Mouse (Mus musculus): ENCODE measurements at regions not wholly inside any gene's neighbourhood (a gene's known extent, or its start where the extent isn't known, plus 50 kb on each side); places are given as distances from the start of the nearest gene placed in this dataset.

- DNase-seq = no peak
Measured at GRCm38 (mm10) chr13:39950203-39950602, 411.0 kb downstream of the Ofcc1 start.

GRCm38 (mm10) chr13:39935216-39935615 lies 426.0 kb downstream of the Ofcc1 start:
- DNase-seq = no peak

DNA sequence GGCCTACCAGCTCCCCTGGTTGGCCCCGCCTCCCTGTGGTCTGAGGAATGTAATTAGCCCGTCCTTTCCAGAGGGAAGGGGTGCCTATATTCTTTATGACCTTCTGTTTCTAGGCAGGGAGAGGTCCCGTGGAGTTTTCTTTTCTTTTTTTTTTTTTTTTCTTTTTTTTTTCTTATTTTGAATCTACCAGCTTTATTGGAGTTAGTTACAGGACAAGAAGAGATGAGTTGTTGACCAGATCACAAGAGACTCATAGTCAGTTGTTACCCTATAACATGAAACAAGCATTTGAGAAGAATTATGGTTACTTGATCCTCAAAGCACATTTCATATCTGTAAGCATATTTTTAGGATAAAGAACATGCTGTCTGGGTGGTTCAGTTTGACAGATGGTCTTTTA lies 429.8 kb downstream of the Ofcc1 start:
- no peak for DNase-seq

- no peak for DNase-seq
Measured at GRCm38 (mm10) chr13:39928573-39928972, 432.7 kb downstream of the Ofcc1 start.

GRCm38 (mm10) chr13:39924366-39924765 lies 436.9 kb downstream of the Ofcc1 start:
- DNase-seq = no peak

GRCm38 (mm10) chr13:39923113-39923512 lies 438.1 kb downstream of the Ofcc1 start:
- DNase-seq = peak; percentile 4

GRCm38 (mm10) chr13:39907720-39908119 lies 453.5 kb downstream of the Ofcc1 start:
- DNase-seq = no peak

- no peak for DNase-seq
Measured at GRCm38 (mm10) chr13:39904264-39904663, 457.0 kb downstream of the Ofcc1 start.

DNA sequence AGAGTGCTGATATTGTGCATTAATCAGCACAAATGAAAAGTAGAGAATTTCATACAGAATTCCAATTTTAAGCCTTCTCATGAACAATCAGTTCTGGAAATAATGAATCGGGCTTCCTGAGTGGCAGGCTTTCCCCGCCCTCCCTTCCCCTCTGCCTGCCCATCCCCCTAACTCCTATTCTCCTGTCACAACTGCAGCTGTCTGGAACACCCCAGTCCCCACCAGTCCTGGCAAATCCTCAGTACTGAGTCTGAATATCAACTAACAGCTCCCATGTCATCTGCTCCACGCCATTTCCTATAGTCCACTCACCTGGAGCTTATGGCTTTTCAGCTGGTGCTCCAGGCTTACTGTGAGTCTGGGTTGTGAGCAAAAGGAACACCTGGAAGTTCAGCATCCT lies 457.9 kb downstream of the Ofcc1 start:
- DNase-seq = no peak

DNA sequence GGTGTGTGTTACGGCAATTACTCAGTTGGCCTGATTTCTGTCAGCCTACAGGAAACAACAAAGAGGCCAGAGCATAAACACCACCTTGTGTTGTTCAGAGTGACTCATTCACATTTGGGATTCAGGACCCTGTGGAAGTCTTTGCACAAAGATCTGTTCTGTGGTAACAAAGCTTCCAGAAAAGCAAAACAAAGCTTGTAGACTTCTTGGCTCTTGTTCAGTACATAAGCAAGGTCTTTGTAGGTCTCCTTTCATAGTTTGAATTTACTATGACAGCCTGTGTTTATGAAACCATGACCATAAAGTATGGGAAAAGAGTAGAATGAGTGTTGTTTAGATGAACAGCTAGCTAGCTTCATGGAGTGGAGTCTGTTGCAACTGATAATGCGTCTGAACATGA lies 461.9 kb downstream of the Ofcc1 start:
- DNase-seq = no peak

- DNase-seq = no peak
Measured at GRCm38 (mm10) chr13:39898412-39898979, 462.8 kb downstream of the Ofcc1 start.

DNA sequence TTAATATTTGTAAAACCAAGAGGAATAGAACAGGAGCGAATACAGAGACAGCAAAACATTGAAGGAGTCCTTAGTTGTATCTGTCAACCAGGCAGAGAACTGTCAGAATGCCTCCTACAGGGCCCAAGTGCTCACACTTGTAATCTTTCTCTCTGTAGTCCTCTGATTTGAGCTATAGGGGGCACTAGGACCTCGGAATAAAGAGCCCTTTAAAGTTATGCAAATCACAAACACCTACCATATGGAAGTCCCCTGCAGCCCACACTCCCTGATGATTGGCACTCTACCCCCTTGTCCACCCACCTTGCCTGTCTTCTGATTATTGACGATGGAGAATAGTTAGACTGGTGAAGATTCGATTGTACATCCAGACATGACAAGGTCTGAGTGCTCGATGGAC lies 467.1 kb downstream of the Ofcc1 start:
- DNase-seq = no peak

- no peak for DNase-seq
Measured at GRCm38 (mm10) chr13:39881066-39881465, 480.2 kb downstream of the Ofcc1 start.

GRCm38 (mm10) chr13:39880136-39880535 lies 481.1 kb downstream of the Ofcc1 start:
- no peak for DNase-seq

- no peak for DNase-seq
Measured at GRCm38 (mm10) chr13:39877361-39878141, 483.7 kb downstream of the Ofcc1 start.

DNA sequence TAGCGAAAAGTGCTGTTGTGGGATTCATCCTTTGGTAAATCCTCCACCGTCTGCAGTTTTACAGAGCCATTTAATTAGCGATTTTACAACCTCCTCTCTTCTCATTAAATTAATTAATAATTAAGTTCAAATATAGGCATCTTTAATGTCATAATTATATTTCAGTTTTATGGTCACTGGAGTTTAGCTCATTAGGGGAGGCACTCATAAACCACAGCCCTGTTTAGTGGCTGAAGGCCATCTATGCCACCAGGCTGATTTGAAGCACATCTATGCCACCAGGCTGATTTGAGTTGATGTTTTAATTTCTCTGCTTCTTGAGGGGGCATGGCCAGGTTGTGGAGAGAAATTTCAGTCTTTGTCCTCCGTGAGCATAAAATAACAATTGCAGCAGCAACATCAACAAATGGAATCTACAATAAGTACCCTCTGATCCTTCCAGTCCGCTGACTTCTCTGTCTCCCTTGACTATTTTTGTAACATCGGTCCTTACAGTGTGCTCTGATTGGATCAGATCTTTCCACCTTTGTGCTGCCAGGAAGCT lies 508.9 kb downstream of the Ofcc1 start:
- no peak for DNase-seq

GRCm38 (mm10) chr13:39849391-39849790 lies 511.9 kb downstream of the Ofcc1 start:
- no peak for DNase-seq

DNA sequence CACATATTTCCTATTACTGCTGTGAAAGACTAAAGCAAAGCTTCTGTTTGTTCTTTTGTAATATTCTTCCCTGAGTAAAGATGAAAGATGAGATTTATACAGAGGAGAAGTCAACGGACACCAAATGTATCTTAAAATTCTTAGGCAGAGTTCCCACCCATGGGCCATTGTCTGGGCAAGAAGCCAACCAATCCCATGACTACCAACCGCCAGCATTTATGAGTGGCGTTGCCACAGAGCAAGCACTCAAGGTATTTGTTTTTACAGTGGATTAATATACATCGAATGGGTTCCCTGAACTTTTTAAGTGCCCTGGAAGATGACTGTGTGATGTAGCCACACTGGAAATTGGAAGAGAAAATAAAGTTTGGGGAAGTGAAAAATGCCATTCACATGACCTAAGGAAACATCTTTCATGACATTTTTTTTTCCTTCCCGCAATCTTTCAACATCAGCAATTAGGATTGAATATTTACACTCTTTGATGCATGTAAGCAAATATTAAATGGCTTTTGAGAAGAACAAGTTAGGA lies 525.1 kb downstream of the Ofcc1 start:
- no peak for DNase-seq

- DNase-seq = no peak
Measured at GRCm38 (mm10) chr13:39835302-39835701, 525.9 kb downstream of the Ofcc1 start.

GRCm38 (mm10) chr13:39834521-39835245 lies 526.6 kb downstream of the Ofcc1 start:
- no peak for DNase-seq

GRCm38 (mm10) chr13:39823965-39824555 lies 537.2 kb downstream of the Ofcc1 start:
- DNase-seq = peak; percentile 15

DNA sequence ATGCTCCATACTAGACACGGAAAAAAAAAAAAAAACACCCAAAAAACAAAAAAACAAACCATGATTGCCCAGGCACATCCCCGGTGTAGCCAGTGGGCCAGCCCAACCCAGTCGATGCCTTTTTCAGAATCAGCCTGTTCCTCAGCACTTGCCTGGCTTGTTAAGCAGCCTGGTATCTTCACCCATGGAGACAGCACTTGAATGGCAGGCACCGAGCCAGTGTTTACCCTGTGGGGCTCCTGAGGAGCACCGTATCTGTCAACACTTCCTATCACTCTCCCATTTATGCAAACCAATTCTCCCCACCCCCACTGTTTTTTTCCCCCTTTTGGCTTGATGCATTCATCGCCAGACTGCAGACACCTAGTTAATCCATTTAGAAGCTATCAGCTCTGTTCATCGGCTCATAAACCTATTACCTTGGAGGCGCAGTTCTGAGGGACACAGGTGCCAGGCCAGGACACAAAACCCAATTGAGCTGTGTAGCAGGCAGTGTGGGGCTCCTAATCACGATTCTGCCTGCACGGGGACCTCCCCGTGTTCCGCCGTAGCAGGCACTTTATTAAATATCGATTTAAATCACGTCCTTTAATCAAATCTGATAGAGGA lies 537.8 kb downstream of the Ofcc1 start:
- peak; percentile 10 for DNase-seq
